Mouse (Mus musculus): ENCODE measurements around the gene Ifnl3. TPM values are rescaled to one million over a fixed set of nuclear protein-coding genes. Genes with fewer than 3 reads are reported as not detected.
A peak's percentile ranks its signal among the peaks of the same experiment; 100 is the strongest.
"Not testable (repeated sequence)": the region's sequence is repeated elsewhere in the genome, so short reads cannot be mapped to it uniquely, and the experiment has no call there.

The Ifnl3 gene
- polyA plus RNA-seq, 1 experiment from 2014 or later = not detected

DNA sequence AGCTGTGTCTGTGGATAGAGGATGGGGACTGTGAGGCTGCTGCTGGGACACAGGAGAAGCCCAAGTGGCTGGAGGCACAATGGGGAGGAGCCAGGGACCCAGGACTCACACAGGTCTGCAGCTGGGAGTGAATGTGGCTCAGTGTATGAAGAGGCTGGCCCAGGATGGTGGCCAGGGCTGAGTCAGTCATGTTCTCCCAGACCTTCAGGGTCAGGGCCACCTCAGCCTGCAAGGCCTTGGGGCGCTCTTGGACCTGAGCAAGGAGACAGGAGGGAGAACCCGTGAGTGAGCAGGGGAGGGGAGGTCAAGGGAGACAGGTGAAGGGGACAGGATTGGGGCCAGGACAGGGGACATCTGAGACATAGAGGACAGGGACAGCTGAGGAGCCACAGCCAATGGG is 13.5 kb upstream of the Ifnl3 start:
- H3K27ac ChIP-seq; H3K9ac ChIP-seq; H3K9me3 ChIP-seq; H3K36me3 ChIP-seq; H3K4me1 ChIP-seq; H3K27me3 ChIP-seq; H3K4me3 ChIP-seq; H3K4me2 ChIP-seq; ATAC-seq (ENCODE audit: insufficient number of reproducible peaks, insufficient read depth, low FRiP score, low TSS enrichment, low read depth): not testable (repeated sequence)
- 57% methylated on average over 2 of the region's 2 CpGs for WGBS

- H3K9me3 ChIP-seq; H3K4me3 ChIP-seq; H3K4me1 ChIP-seq; H3K9ac ChIP-seq; H3K27ac ChIP-seq; H3K36me3 ChIP-seq; H3K4me2 ChIP-seq; H3K27me3 ChIP-seq; ATAC-seq (ENCODE audit: insufficient number of reproducible peaks, insufficient read depth, low FRiP score, low TSS enrichment, low read depth): not testable (repeated sequence)
- WGBS = 53% methylated on average over 8 of the region's 8 CpGs
Measured at GRCm38 (mm10) chr7:28510405-28510974, 12.1 kb upstream of the Ifnl3 start, which contains the start of gene Ifnl2. Gene Ifnl2 (minus strand): TSS chr7:28510455.

GRCm38 (mm10) chr7:28511441-28511840 is 11.2 kb upstream of the Ifnl3 start:
- Histone ChIP-seq H3K27ac (no peak overlapping the region), H3K9me3 (no peaks in the 10 kb centered on the region), H3K27me3 (no peaks in the 10 kb centered on the region), H3K36me3 (no peaks in the 10 kb centered on the region), H3K9ac (no peak overlapping the region), H3K4me1 (no peaks in the 10 kb centered on the region), H3K4me3 (no peak overlapping the region), H3K4me2 (no peak overlapping the region)
- WGBS = 72% methylated on average over 8 of the region's 8 CpGs
- ATAC-seq (ENCODE audit: insufficient number of reproducible peaks, insufficient read depth, low FRiP score, low TSS enrichment, low read depth) = no peak

GRCm38 (mm10) chr7:28527922-28528719 is 5.5 kb downstream of the Ifnl3 start:
- Histone ChIP-seq H3K27me3 (peaks cover 9% of the 10 kb centered on the region; the same call in 1 of the 2 replicates), H3K4me2 (no peak overlapping the region), H3K36me3 (no peaks in the 10 kb centered on the region), H3K9me3 (no peaks in the 10 kb centered on the region), H3K4me3 (no peak overlapping the region), H3K9ac (no peak overlapping the region), H3K4me1 (no peaks in the 10 kb centered on the region), H3K27ac (no peak overlapping the region)
- ATAC-seq (ENCODE audit: insufficient number of reproducible peaks, insufficient read depth, low FRiP score, low TSS enrichment, low read depth) = no peak
- 7% methylated on average over 19 of the region's 19 CpGs for WGBS

DNA sequence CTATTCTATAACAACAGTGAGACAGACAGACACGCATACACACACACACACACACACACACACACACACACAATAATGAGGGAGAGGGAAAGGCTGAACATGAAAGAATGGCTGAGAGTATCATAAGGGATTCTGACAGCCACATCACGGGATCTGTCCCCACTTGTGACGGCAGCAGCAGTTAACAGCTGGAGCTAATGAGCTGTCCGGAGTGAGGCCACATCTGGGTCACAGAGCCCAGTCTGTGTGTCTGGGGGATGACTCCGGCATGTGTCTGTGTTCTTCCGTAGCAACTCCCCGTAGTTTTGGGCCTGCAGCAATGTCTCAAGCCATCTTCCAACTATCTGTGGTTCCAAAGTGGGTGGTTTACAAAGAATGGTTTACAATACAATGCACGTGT is 9.4 kb downstream of the Ifnl3 start:
- Histone ChIP-seq H3K9ac (no peak overlapping the region), H3K36me3 (no peaks in the 10 kb centered on the region), H3K27ac (no peak overlapping the region), H3K4me1 (no peaks in the 10 kb centered on the region), H3K9me3 (no peaks in the 10 kb centered on the region), H3K27me3 (peaks cover 9% of the 10 kb centered on the region; the same call in 1 of the 2 replicates), H3K4me2 (no peak overlapping the region), H3K4me3 (no peak overlapping the region)
- ATAC-seq (ENCODE audit: insufficient number of reproducible peaks, insufficient read depth, low FRiP score, low TSS enrichment, low read depth) = no peak
- WGBS = 53% methylated on average over 8 of the region's 8 CpGs

DNA sequence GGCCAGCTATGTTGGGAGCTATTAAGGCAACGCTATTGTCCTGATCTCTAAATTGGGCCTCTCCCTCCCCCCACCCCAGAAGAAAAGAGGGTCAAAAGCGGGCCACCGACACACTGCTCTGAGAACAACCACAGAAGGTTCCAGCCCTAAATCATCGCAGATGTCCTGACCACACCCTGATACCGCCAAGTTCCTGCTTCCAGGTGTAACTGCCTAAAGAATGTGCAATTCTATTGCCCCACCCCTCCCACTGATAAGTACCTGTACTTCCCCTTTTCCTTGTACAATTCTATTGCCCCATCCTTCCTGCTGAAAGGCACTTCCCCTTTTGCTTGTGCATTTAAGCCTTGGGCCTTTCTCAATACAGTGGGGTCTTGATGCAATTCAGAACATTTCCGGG is 16.2 kb downstream of the Ifnl3 start:
- ATAC-seq (ENCODE audit: insufficient number of reproducible peaks, insufficient read depth, low FRiP score, low TSS enrichment, low read depth); H3K4me2 ChIP-seq; H3K27ac ChIP-seq; H3K9ac ChIP-seq; H3K9me3 ChIP-seq; H3K36me3 ChIP-seq; H3K4me3 ChIP-seq; H3K4me1 ChIP-seq: not testable (repeated sequence)
- H3K27me3 ChIP-seq = peaks cover 12% of the 10 kb centered on the region
- WGBS = 84% methylated on average over 6 of the region's 6 CpGs

- Histone ChIP-seq H3K4me3 (no peak within 1 kb of the TSS), H3K36me3 (no peaks in the 10 kb centered on the region), H3K9me3 (no peaks in the 10 kb centered on the region), H3K4me2 (no peak within 1 kb of the TSS), H3K27ac (no peak within 1 kb of the TSS), H3K4me1 (no peaks in the 10 kb centered on the region), H3K27me3 (peaks cover 29% of the 10 kb centered on the region), H3K9ac (no peak within 1 kb of the TSS)
- 76% methylated on average over 4 of the region's 4 CpGs for WGBS
- ATAC-seq (ENCODE audit: insufficient number of reproducible peaks, insufficient read depth, low FRiP score, low TSS enrichment, low read depth) = no peak
Measured at GRCm38 (mm10) chr7:28540526-28540925, 17.9 kb downstream of the Ifnl3 start, which contains the start of gene Sycn. Gene Sycn (plus strand): TSS chr7:28540885.

DNA sequence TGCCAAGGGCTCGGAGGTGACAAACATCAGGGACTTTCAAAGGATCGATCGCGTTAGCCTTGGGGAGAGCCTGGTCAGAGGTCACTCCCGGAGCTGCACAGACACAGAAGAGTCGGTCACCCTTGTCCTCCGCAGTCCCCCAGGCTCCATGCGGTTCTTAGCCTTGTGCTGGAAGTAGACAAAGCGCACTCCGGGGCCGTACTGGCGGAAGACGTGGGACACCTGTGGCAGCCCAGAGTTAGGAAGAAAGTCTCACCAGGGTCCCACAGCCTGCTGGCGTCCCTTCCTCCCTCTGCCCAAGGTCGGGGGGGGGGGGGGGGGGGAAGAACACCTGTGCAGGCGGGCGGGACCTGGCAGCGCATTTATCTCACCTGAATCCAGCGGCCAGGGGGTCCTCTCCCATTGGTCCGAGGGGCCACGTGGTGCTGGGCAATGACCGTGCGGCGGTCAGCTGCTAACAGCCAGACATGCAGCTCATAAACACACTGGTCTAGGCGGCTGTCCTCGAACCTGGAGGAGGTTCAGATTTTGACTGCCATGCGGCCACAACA is 21.5 kb downstream of the Ifnl3 start:
- peak overlapping the region; percentile 26; the same call in 1 of the 2 replicates for H3K4me2 ChIP-seq
- H3K27ac ChIP-seq = no peak overlapping the region
- no peaks in the 10 kb centered on the region for H3K36me3 ChIP-seq
- no peak overlapping the region for H3K9ac ChIP-seq
- WGBS = 1% methylated on average over 26 of the region's 27 CpGs
- H3K9me3 ChIP-seq = no peaks in the 10 kb centered on the region
- no peak for ATAC-seq (ENCODE audit: insufficient number of reproducible peaks, insufficient read depth, low FRiP score, low TSS enrichment, low read depth)
- peaks cover 61% of the 10 kb centered on the region for H3K27me3 ChIP-seq
- peaks cover 18% of the 10 kb centered on the region for H3K4me1 ChIP-seq
- no peak overlapping the region for H3K4me3 ChIP-seq

DNA sequence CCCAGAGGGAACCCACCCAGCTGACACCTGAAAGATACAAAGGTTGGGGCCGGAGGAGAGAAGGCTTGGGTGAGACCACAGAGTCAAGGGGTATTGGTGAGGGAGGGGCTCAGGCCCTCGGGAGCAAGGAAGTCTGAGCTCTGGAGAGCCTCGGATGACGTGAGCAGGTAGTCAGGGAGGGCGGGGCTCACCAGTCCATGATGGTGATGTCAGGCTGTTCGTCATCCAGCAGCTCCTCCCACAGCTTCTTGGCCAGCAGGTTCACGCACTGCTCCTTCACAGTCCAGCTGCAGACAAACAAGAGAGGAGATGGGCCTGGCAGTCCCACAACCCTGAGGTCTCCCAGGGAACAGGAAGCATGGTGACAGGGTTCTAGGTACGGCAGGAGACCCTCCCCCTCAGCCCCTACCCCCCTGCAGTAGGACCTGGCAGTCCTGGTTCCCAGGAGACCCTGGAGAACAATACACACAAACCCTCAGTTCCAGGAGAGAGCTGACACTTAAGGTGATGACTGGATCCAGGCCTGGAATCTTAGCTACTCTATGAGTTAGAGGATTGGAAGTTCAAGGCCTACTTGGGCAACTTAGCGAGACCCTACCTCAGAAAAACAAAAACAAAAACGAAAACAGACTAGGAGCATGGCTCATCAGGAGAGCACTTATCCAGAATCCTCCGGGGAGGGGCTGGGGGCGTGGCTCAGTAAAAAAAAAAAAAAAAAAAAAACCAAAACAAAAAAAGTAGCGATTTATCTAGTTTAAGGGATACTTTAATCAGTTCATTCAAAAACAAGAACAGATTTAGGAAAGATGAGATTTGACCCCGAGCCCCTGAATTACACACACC is 22.6 kb downstream of the Ifnl3 start:
- no peak overlapping the region for H3K4me2 ChIP-seq
- 24% methylated on average over 14 of the region's 14 CpGs for WGBS
- peaks cover 61% of the 10 kb centered on the region for H3K27me3 ChIP-seq
- ATAC-seq (ENCODE audit: insufficient number of reproducible peaks, insufficient read depth, low FRiP score, low TSS enrichment, low read depth) = no peak
- no peak overlapping the region for H3K27ac ChIP-seq
- H3K9ac ChIP-seq = no peak overlapping the region
- H3K4me1 ChIP-seq = peaks cover 18% of the 10 kb centered on the region
- H3K4me3 ChIP-seq = no peak overlapping the region
- H3K9me3 ChIP-seq = no peaks in the 10 kb centered on the region
- H3K36me3 ChIP-seq = no peaks in the 10 kb centered on the region

DNA sequence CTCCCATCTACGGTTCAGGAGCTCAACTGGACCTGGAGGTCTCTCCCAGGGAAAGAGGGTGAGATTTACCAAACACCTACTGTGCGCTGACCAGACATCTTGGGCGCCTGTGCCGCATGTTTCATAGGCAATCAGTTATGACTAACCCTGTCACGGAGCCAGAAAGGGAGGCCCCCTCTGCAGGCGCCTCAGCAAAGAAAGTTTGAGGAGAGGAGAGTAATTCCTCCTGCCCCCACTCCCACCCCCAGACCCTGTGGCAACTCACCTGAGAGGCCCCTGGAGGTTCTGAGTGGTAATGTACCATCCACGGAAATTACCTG is 23.2 kb downstream of the Ifnl3 start:
- no peak for ATAC-seq (ENCODE audit: insufficient number of reproducible peaks, insufficient read depth, low FRiP score, low TSS enrichment, low read depth)
- Histone ChIP-seq H3K9ac (no peak overlapping the region), H3K4me1 (peaks cover 18% of the 10 kb centered on the region), H3K4me3 (no peak overlapping the region), H3K4me2 (0 out of 2 replicates have a peak overlapping the region, but pooled peaks have one; percentile 57), H3K36me3 (no peaks in the 10 kb centered on the region), H3K9me3 (no peaks in the 10 kb centered on the region), H3K27me3 (peaks cover 61% of the 10 kb centered on the region), H3K27ac (no peak overlapping the region)
- WGBS = 34% methylated on average over 7 of the region's 7 CpGs

DNA sequence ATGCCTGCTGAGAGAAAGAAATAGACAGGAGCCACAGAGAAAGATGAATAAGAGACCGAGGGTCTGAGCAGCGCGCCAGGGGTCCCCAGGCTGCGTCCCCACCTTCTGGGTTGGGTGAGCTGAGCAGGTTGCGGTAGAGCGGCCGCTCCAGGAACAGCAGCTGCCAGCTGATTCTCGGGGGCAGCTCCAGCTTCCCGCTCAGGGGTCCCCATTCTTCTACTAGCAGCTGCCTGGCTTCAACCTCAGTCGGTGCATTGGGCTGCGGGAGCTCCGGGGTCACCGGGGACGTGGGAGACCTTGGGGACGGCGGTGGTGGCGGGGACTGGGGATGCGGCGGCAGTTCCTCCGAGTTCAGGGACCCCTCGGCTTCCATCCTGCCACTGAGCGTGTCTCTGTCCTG is 24.0 kb downstream of the Ifnl3 start:
- H3K9me3 ChIP-seq = no peaks in the 10 kb centered on the region
- WGBS = 2% methylated on average over 22 of the region's 22 CpGs
- H3K4me2 ChIP-seq = peak overlapping the region; percentile 57
- H3K36me3 ChIP-seq = no peaks in the 10 kb centered on the region
- H3K27ac ChIP-seq = no peak overlapping the region
- ATAC-seq (ENCODE audit: insufficient number of reproducible peaks, insufficient read depth, low FRiP score, low TSS enrichment, low read depth) = no peak
- H3K9ac ChIP-seq = peak overlapping the region; percentile 51; the same call in 1 of the 2 replicates
- peaks cover 18% of the 10 kb centered on the region for H3K4me1 ChIP-seq
- peak overlapping the region; percentile 30 for H3K4me3 ChIP-seq
- H3K27me3 ChIP-seq = peaks cover 61% of the 10 kb centered on the region
